ENCODE assay signal across 13 mouse cellular contexts in the genomic region with DNA sequence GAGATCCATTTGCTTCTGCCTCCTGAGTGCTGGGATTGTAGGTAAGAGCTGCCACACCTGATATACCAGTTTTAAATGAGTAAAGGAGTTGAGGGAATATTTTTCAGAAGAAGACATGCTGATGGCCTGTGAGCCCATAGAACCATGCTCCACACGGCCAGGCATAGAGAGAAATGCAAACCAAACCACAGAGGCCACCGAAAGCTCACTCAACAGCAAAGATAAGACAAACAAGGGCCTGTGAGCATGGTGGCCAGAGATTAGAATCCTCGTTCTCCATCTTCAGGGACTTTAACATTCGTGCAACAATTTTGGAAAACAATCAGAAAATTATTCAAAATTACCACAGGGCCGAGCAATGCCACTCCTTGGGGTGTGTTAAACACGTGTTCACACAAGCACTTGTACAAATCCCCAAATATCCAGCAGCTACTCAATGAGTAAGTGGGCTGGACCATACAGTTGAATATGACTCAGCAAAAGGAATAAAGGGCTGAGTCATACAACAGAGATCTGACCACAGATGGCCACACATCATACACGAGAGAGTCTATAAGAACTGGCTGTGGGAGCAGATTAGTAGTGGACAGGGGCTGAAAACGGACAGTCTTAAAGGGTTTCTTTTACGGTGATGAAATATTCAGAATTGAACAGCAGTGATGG.
DNase-seq lines count a peak whose midpoint lies in the region; ATAC-seq and TF ChIP-seq lines count a peak whose summit lies in the region.
"Had no signal": no experiment of that assay in that cellular context is flagged by ENCODE, and none has a peak within 500 bp of the region (broad histone marks: within the 10 kb centered on the region; RNA-seq: fewer than 3 reads in every experiment).

No protein-coding gene starts in this region.

- TF ChIP-seq CTCF in C2C12 (IDR thresholded peaks at IDR 0.05; ENCODE audit: control insufficient read depth, insufficient read depth, insufficient read length): no peak

- peaks cover 29% of the 10 kb centered on the region for H3K4me1 ChIP-seq in heart, embryonic 13.5 days
- peaks cover 33% of the 10 kb centered on the region for H3K4me1 ChIP-seq in embryonic facial prominence, embryonic 13.5 days
- H3K4me1 ChIP-seq in liver, embryonic 13.5 days (replicated peaks): peaks cover 26% of the 10 kb centered on the region
- H3K4me1 ChIP-seq: stomach, embryonic 15.5 days had no signal

- H3K27me3 ChIP-seq in heart, embryonic 13.5 days (replicated peaks): no peaks in the 10 kb centered on the region
- no peaks in the 10 kb centered on the region for H3K27me3 ChIP-seq in C2C12 (ENCODE audit: control insufficient read depth, insufficient read depth, insufficient read length)
- no peaks in the 10 kb centered on the region for H3K27me3 ChIP-seq in embryonic facial prominence, embryonic 13.5 days
- H3K27me3 ChIP-seq in liver, embryonic 13.5 days: no peaks in the 10 kb centered on the region
- H3K27me3 ChIP-seq: stomach, embryonic 15.5 days had no signal

- no peak overlapping the region for H3K4me2 ChIP-seq in heart, embryonic 13.5 days
- H3K4me2 ChIP-seq in embryonic facial prominence, embryonic 13.5 days: no peak overlapping the region
- no peak overlapping the region for H3K4me2 ChIP-seq in liver, embryonic 13.5 days
- H3K4me2 ChIP-seq: stomach, embryonic 15.5 days had no signal

- no peaks in the 10 kb centered on the region for H3K9me3 ChIP-seq in heart, embryonic 13.5 days
- H3K9me3 ChIP-seq in embryonic facial prominence, embryonic 13.5 days: no peaks in the 10 kb centered on the region
- H3K9me3 ChIP-seq in liver, embryonic 13.5 days (replicated peaks): no peaks in the 10 kb centered on the region
- H3K9me3 ChIP-seq: stomach, embryonic 15.5 days had no signal

- WGBS in heart, embryonic 13.5 days: 79% methylated on average over 9 of the region's 9 CpGs
- 83% methylated on average over 9 of the region's 9 CpGs for whole genome bisulfite sequencing in embryonic facial prominence, embryonic 13.5 days
- 27% methylated on average over 9 of the region's 9 CpGs for WGBS in liver, embryonic 13.5 days (ENCODE audit: insufficient replicate concordance)

- peak overlapping the region; percentile 17; the same call in 1 of the 2 replicates for H3K27ac ChIP-seq in heart, embryonic 13.5 days (replicated peaks)
- H3K27ac ChIP-seq in embryonic facial prominence, embryonic 13.5 days: peak overlapping the region; percentile 94
- H3K27ac ChIP-seq in liver, embryonic 13.5 days: no peak overlapping the region

- H3K4me3 ChIP-seq in heart, embryonic 13.5 days: no peak overlapping the region
- H3K4me3 ChIP-seq in C2C12 (ENCODE audit: insufficient read depth, poor library complexity, severe bottlenecking): no peak overlapping the region
- H3K4me3 ChIP-seq in embryonic facial prominence, embryonic 13.5 days: no peak overlapping the region
- H3K4me3 ChIP-seq in liver, embryonic 13.5 days (replicated peaks): no peak overlapping the region
- H3K4me3 ChIP-seq: stomach, embryonic 15.5 days had no signal

- no peak for DNase-seq in heart, postnatal 36 days
- DNase-seq in liver, embryonic 13.5 days: peak; percentile 25
- no peak for DNase-seq in layer of hippocampus, postnatal 14 days (ENCODE audit: low spot score in 2 of 2)
- no peak for DNase-seq in spleen, postnatal 14 days (ENCODE audit: low spot score in 2 of 2)
- no peak for DNase-seq in frontal cortex, postnatal 10 days (ENCODE audit: low spot score in 2 of 2)
- DNase-seq: cerebellum, adult 8-10 months; left cerebral cortex, postnatal 4 days; right cerebral cortex, postnatal 25 days had no signal

- H3K79me2 ChIP-seq in C2C12 (ENCODE audit: control insufficient read depth, insufficient read depth): no peaks in the 10 kb centered on the region

- H3ac ChIP-seq in C2C12 (ENCODE audit: control insufficient read depth, insufficient read length, low read depth): peak overlapping the region; percentile 36

- ATAC-seq in heart, embryonic 13.5 days (ENCODE audit: extremely low read depth, insufficient number of reproducible peaks, low FRiP score, low TSS enrichment): peak; percentile 62
- no peak for ATAC-seq in embryonic facial prominence, embryonic 13.5 days (ENCODE audit: insufficient number of reproducible peaks, insufficient read depth, low FRiP score, low TSS enrichment, low read depth)
- ATAC-seq in liver, embryonic 13.5 days (ENCODE audit: low read depth): peak; percentile 76
- ATAC-seq: intestine, postnatal 0 days had no signal

- no peaks in the 10 kb centered on the region for H3K36me3 ChIP-seq in heart, embryonic 13.5 days
- no peaks in the 10 kb centered on the region for H3K36me3 ChIP-seq in C2C12 (ENCODE audit: control insufficient read depth, insufficient read depth)
- H3K36me3 ChIP-seq in embryonic facial prominence, embryonic 13.5 days: no peaks in the 10 kb centered on the region
- no peaks in the 10 kb centered on the region for H3K36me3 ChIP-seq in liver, embryonic 13.5 days
- H3K36me3 ChIP-seq: stomach, embryonic 15.5 days had no signal

- H3K79me3 ChIP-seq in C2C12 (ENCODE audit: low read depth): no peaks in the 10 kb centered on the region

- no peak overlapping the region for H3K9ac ChIP-seq in heart, embryonic 13.5 days
- H3K9ac ChIP-seq in embryonic facial prominence, embryonic 13.5 days: no peak overlapping the region
- H3K9ac ChIP-seq in liver, embryonic 13.5 days: no peak overlapping the region
- H3K9ac ChIP-seq: stomach, embryonic 15.5 days had no signal

- intact Hi-C loops in heart, postnatal 36 days (cut with DNase I): loop anchor here (5.0 kb wide), 1 partner anchor 277 kb away; the partner anchor contains the start of gene Gas1

TF ChIP-seq in C2C12, 6 proteins besides CTCF, POLR2A, EP300 and RAD21:
- TF ChIP-seq FOSL1 (IDR thresholded peaks at IDR 0.05; ENCODE audit: insufficient read depth, low read length, poor library complexity, severe bottlenecking) (peak; percentile 94), MYOG (IDR thresholded peaks at IDR 0.05; ENCODE audit: control insufficient read depth, extremely low read depth, insufficient read length) (no peak), CEBPB (IDR thresholded peaks at IDR 0.05; ENCODE audit: low read depth) (peak; percentile 39), USF1 (IDR thresholded peaks at IDR 0.05; ENCODE audit: low read depth) (peak; percentile 77), MYOD1 (IDR thresholded peaks at IDR 0.05; ENCODE audit: control insufficient read depth, insufficient read length, low read depth) (peak; percentile 31), MAX (IDR thresholded peaks at IDR 0.05) (peak; percentile 97)
